Mouse (Mus musculus): ENCODE data around the gene Gm21985.

DNA sequence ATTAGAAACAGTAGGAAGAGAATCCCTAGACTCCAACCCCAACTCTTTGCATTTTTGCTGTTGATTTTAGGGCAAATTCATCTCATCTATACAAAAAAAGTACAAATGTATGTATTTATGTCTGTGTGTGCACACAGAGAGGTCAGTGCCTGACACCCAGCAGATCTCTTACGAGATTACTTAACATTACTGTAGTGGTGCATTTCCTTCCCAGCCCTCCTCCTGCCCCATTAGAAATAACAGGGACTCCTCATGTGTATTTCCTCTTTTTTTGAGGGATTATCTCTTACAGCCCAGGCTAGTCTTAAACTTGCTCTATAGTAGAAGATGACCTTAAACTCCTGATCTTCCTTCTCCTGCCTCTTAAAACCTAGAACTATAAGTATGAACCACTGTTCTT, 126.6 kb downstream of the Gm21985 start:
- TF ChIP-seq CTCF (IDR thresholded peaks at IDR 0.05; ENCODE audit: low read depth, low read length) (no peak), POLR2A (IDR thresholded peaks at IDR 0.05; ENCODE audit: insufficient read depth, low read length) (no peak)
